Mouse (Mus musculus): ENCODE results near the gene Armt1. TPM values are rescaled to one million over a fixed set of nuclear protein-coding genes. Genes with fewer than 3 reads are reported as not detected.
A peak's percentile ranks its signal among the peaks of the same experiment; 100 is the strongest.
"Not testable (repeated sequence)": the region's sequence is repeated elsewhere in the genome, so short reads cannot be mapped to it uniquely, and the experiment has no call there.

Gene Armt1
- polyA plus RNA-seq, 1 experiment from 2014 or later = 19.0 TPM

- 84% methylated on average over 3 of the region's 3 CpGs for WGBS
- Histone ChIP-seq H3K27ac (no peak overlapping the region), H3K9ac (no peak overlapping the region), H3K4me2 (no peak overlapping the region), H3K36me3 (peaks cover 33% of the 10 kb centered on the region), H3K27me3 (no peaks in the 10 kb centered on the region), H3K9me3 (no peaks in the 10 kb centered on the region), H3K4me3 (no peak overlapping the region), H3K4me1 (peaks cover 17% of the 10 kb centered on the region)
- ATAC-seq (ENCODE audit: borderline replicate concordance, extremely low read depth, low FRiP score, low TSS enrichment) = no peak
Observed at GRCm38 (mm10) chr10:4395321-4395720, 36.9 kb upstream of the Armt1 start.

- peaks cover 40% of the 10 kb centered on the region for H3K36me3 ChIP-seq
- no peaks in the 10 kb centered on the region for H3K4me1 ChIP-seq
- H3K27me3 ChIP-seq = no peaks in the 10 kb centered on the region
- H3K9ac ChIP-seq = no peak overlapping the region
- H3K27ac ChIP-seq = no peak overlapping the region
- no peak for ATAC-seq (ENCODE audit: borderline replicate concordance, extremely low read depth, low FRiP score, low TSS enrichment)
- no peaks in the 10 kb centered on the region for H3K9me3 ChIP-seq
- WGBS = 81% methylated on average over 5 of the region's 5 CpGs
- no peak overlapping the region for H3K4me2 ChIP-seq
- H3K4me3 ChIP-seq = no peak overlapping the region
Observed at GRCm38 (mm10) chr10:4398058-4398457, 34.2 kb upstream of the Armt1 start.

DNA sequence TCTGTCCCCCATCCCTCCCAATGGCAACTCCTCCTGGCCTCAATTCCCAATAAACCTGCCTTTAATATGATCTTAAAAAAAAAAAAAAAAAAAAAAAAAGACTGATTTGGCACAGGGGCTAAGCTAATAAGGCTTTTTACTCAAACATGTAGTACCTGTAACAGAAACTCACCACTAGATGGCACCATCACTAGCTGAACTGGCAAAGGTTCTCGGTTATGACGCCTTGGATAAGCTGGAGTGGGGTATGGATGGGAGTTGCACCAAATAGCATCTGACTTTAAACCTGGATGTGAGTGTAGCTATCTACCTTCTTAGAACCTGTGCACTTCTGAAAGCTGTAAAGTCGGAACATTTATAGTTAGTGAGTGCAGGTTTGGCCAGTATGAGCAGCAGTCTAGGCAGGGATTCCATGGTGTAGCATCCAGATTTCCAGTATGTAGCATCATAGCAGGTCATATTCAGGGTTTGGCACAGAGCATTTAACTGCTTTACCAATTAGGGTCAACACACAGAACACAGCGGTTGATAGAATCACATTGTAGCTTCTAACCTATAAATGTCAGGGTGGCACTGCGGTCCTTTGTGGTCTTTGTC, 27.3 kb upstream of the Armt1 start:
- no peak overlapping the region for H3K9ac ChIP-seq

DNA sequence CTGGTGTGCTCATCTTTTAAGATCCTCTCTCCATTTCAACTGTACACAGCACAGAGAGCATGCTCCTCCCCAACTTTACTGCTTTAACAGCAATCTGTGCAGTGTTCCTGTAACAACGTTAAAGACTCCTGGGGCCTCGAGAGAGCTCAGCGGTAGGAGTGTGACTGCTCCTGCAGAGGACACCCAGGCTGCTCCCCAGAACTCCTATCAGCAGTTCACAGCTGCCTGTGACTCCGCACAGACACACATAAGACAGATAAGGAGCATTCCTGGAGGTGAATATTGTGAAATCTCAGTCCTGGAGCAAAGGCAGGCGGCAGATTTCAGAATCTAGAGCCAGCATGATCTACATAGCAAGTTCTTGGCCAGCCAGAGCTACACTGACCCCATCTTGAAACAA, 26.8 kb upstream of the Armt1 start:
- Histone ChIP-seq H3K4me2 (no peak overlapping the region), H3K36me3 (peaks cover 41% of the 10 kb centered on the region), H3K4me3 (no peak overlapping the region), H3K27me3 (no peaks in the 10 kb centered on the region), H3K9ac (no peak overlapping the region), H3K27ac (peak overlapping the region; percentile 9; the same call in 1 of the 2 replicates), H3K4me1 (no peaks in the 10 kb centered on the region), H3K9me3 (no peaks in the 10 kb centered on the region)
- WGBS = 69% methylated on average over 5 of the region's 5 CpGs
- ATAC-seq (ENCODE audit: borderline replicate concordance, extremely low read depth, low FRiP score, low TSS enrichment) = no peak

More for the DNA sequence above, 27.3 kb upstream of the Armt1 start:
- H3K36me3 ChIP-seq = peaks cover 41% of the 10 kb centered on the region
- 53% methylated on average over 5 of the region's 5 CpGs for WGBS
- no peaks in the 10 kb centered on the region for H3K27me3 ChIP-seq
- peak; percentile 23; the same call in 1 of the 2 replicates for ATAC-seq (ENCODE audit: borderline replicate concordance, extremely low read depth, low FRiP score, low TSS enrichment)
- H3K4me3 ChIP-seq = no peak overlapping the region
- H3K27ac ChIP-seq = peak overlapping the region; percentile 9; the same call in 1 of the 2 replicates
- no peaks in the 10 kb centered on the region for H3K4me1 ChIP-seq
- no peaks in the 10 kb centered on the region for H3K9me3 ChIP-seq
- no peak overlapping the region for H3K4me2 ChIP-seq

- no peak for ATAC-seq (ENCODE audit: borderline replicate concordance, extremely low read depth, low FRiP score, low TSS enrichment)
- no peak overlapping the region for H3K9ac ChIP-seq
- no peaks in the 10 kb centered on the region for H3K27me3 ChIP-seq
- H3K36me3 ChIP-seq = peaks cover 48% of the 10 kb centered on the region
- 79% methylated on average over 1 of the region's 1 CpGs for WGBS
- no peak overlapping the region for H3K27ac ChIP-seq
- H3K4me2 ChIP-seq = no peak overlapping the region
- no peaks in the 10 kb centered on the region for H3K9me3 ChIP-seq
- H3K4me3 ChIP-seq = no peak overlapping the region
- H3K4me1 ChIP-seq = no peaks in the 10 kb centered on the region
Observed at GRCm38 (mm10) chr10:4407191-4407590, 25.1 kb upstream of the Armt1 start.

DNA sequence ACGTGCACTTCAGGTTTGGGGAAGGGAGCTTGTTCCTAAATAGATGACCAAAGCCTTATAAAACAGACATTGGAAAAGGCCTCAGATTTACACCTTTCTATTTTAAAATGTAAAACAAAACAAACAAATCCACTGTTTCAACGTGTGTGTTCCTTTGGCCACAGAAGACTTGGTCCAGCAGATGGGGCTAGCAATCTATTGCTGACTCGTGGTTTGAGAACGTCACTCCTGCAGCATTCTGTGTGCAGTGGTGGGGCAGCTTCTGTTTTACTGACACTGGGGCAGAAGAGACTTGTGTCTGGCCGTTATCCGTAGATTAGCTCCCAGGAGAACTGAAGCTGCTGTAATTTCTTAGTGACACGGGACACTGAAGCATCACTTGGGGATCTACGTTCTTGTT, 7.0 kb upstream of the Armt1 start:
- 66% methylated on average over 8 of the region's 8 CpGs for WGBS
- Histone ChIP-seq H3K9me3 (no peaks in the 10 kb centered on the region), H3K4me1 (no peaks in the 10 kb centered on the region), H3K27ac (no peak overlapping the region), H3K4me3 (no peak overlapping the region), H3K9ac (no peak overlapping the region), H3K36me3 (peaks cover 33% of the 10 kb centered on the region), H3K27me3 (no peaks in the 10 kb centered on the region), H3K4me2 (no peak overlapping the region)
- ATAC-seq (ENCODE audit: borderline replicate concordance, extremely low read depth, low FRiP score, low TSS enrichment) = no peak

GRCm38 (mm10) chr10:4430399-4430798, 1.9 kb upstream of the Armt1 start:
- ATAC-seq (ENCODE audit: borderline replicate concordance, extremely low read depth, low FRiP score, low TSS enrichment) = no peak
- no peak overlapping the region for H3K27ac ChIP-seq
- H3K9ac ChIP-seq = peak overlapping the region; percentile 81; the same call in 1 of the 2 replicates
- no peak overlapping the region for H3K4me2 ChIP-seq
- H3K27me3 ChIP-seq = no peaks in the 10 kb centered on the region
- peak overlapping the region; percentile 62; the same call in 1 of the 2 replicates for H3K4me3 ChIP-seq
- H3K9me3 ChIP-seq = no peaks in the 10 kb centered on the region
- WGBS = 86% methylated on average over 8 of the region's 8 CpGs
- H3K4me1 ChIP-seq = peaks cover 20% of the 10 kb centered on the region
- H3K36me3 ChIP-seq = peaks cover 15% of the 10 kb centered on the region

DNA sequence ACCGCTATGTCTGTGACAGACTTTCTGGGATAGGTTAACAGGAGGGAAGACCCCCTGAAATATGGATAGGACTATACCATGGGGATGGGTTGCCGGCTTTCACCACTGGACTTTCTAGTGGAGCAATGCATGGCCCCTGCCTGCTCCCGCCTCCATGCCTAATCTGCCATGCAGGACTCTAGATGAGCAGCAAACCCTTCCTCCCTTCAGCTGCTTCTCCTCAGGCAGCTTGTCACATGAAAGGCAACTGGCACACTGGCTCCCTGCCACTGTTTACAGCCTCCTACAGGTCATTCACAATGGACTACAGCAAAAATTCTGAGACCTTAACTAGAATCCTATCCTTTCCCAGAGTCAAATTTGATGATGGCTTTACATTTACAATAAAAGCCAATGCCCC, 1.4 kb upstream of the Armt1 start:
- Histone ChIP-seq H3K4me2 (peak overlapping the region; percentile 82), H3K27ac (no peak overlapping the region)
- 85% methylated on average over 3 of the region's 3 CpGs for WGBS

GRCm38 (mm10) chr10:4431746-4432122, 533 bp upstream of the Armt1 start:
- ATAC-seq (ENCODE audit: borderline replicate concordance, extremely low read depth, low FRiP score, low TSS enrichment) = peak; percentile 27; the same call in 1 of the 2 replicates

More for the DNA sequence above, 1.4 kb upstream of the Armt1 start:
- peak overlapping the region; percentile 81 for H3K9ac ChIP-seq
- H3K4me3 ChIP-seq = peak overlapping the region; percentile 62; the same call in 1 of the 2 replicates
- no peaks in the 10 kb centered on the region for H3K9me3 ChIP-seq
- no peak for ATAC-seq (ENCODE audit: borderline replicate concordance, extremely low read depth, low FRiP score, low TSS enrichment)
- H3K36me3 ChIP-seq = peaks cover 15% of the 10 kb centered on the region
- H3K4me1 ChIP-seq = peaks cover 20% of the 10 kb centered on the region
- H3K27me3 ChIP-seq = no peaks in the 10 kb centered on the region

DNA sequence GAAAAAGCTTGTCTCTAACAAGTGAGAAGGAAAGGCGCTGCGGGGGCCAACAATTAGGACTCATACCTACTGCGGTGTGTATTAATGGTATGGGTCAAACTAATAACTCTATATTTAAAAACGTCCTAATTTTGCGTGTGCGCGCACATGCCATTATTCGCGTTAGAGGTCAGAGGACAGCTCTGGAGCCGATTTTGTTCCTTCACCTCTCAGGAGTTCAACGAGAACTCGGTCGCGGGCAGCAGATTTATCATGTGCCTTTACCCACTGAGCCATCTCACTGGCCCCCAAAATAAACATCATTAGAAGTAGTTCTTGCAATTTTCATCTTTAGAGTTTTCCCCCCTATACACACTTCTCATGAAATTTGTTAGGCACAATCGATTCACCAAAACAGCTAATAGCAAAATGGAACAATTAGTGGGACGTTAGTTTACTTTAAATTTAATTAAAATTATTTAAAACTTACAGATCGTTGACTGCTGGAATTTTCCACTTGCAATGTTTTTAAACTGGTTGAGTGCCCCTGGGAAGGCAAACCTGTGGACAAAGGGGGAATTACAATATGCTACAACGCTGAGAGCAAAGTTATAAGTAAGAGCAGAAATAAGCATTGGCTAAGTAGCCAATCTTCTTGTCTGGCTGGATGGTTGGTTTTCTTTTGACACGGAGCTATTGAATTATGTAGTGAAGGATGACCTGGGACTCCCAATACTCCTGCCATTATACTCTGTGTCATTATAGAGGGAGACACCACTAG, 909 bp downstream of the Armt1 start:
- no peak; the same call in 1 of the 2 replicates for ATAC-seq (ENCODE audit: borderline replicate concordance, extremely low read depth, low FRiP score, low TSS enrichment)
- peak overlapping the region; percentile 68 for H3K4me2 ChIP-seq
- peak overlapping the region; percentile 62 for H3K9ac ChIP-seq
- H3K27me3 ChIP-seq = no peaks in the 10 kb centered on the region
- peaks cover 20% of the 10 kb centered on the region for H3K4me1 ChIP-seq
- WGBS = 6% methylated on average over 19 of the region's 19 CpGs
- H3K36me3 ChIP-seq = peaks cover 5% of the 10 kb centered on the region; the same call in 1 of the 2 replicates
- H3K4me3 ChIP-seq = peak overlapping the region; percentile 62
- H3K9me3 ChIP-seq = no peaks in the 10 kb centered on the region
- H3K27ac ChIP-seq = peak overlapping the region; percentile 83

More at GRCm38 (mm10) chr10:4431746-4432122, 533 bp upstream of the Armt1 start:
- Histone ChIP-seq H3K9me3 (no peaks in the 10 kb centered on the region), H3K4me2 (peak overlapping the region; percentile 82), H3K4me1 (peaks cover 20% of the 10 kb centered on the region), H3K36me3 (peaks cover 9% of the 10 kb centered on the region), H3K27ac (peak overlapping the region; percentile 35), H3K27me3 (no peaks in the 10 kb centered on the region), H3K4me3 (peak overlapping the region; percentile 62), H3K9ac (peak overlapping the region; percentile 81)
- 8% methylated on average over 5 of the region's 5 CpGs for WGBS

DNA sequence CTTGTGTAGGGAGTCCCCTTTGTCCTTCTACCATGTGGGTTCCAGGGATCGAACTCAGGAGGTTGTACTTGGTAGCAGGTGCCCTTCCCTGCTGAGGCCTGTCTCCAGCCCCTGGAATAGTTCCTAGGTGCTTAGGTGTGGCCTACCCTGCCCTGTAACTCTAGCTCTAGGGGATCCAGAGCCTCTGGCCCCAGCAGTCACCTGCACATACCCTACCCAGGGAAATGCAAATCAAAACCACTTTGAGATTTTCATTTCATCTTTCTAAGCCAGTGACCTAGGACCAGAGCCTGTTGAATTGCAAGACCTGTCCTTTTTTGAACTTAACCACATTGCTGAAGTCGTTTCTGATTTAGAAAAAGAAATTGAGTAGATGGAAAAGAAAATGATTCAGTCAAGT, 1.6 kb downstream of the Armt1 start:
- H3K36me3 ChIP-seq; H3K9ac ChIP-seq; H3K27ac ChIP-seq; ATAC-seq (ENCODE audit: borderline replicate concordance, extremely low read depth, low FRiP score, low TSS enrichment); H3K9me3 ChIP-seq; H3K27me3 ChIP-seq: not testable (repeated sequence)
- WGBS = 78% methylated on average over 2 of the region's 2 CpGs
- Histone ChIP-seq H3K4me3 (0 out of 2 replicates have a peak overlapping the region, but pooled peaks have one; percentile 62), H3K4me1 (peaks cover 20% of the 10 kb centered on the region), H3K4me2 (peak overlapping the region; percentile 68; the same call in 1 of the 2 replicates)

DNA sequence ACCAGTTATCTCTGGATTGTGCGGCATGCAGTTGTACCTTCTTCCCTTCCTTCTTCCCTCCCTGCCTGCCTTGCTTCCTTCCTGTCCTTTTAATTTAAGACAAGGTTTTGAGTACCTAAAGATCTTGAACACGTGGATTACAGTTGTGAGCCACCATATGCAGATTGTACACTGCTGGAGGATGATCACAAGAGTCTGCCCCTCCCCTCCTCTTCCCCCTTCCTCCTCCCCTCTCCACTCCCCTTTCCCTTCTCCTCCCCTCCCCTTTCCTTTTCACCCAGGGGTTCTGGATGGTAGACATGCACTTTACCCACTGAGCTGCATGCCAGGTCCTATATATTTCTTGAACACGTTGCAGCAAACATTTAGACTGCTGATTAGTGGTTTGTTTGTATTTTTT, 3.1 kb downstream of the Armt1 start:
- Histone ChIP-seq H3K4me3 (no peak overlapping the region), H3K4me1 (peaks cover 19% of the 10 kb centered on the region), H3K9ac (no peak overlapping the region), H3K27me3 (no peaks in the 10 kb centered on the region), H3K9me3 (no peaks in the 10 kb centered on the region), H3K4me2 (no peak overlapping the region), H3K36me3 (peaks cover 22% of the 10 kb centered on the region), H3K27ac (no peak overlapping the region)
- ATAC-seq (ENCODE audit: borderline replicate concordance, extremely low read depth, low FRiP score, low TSS enrichment) = no peak
- 80% methylated on average over 3 of the region's 3 CpGs for WGBS

Data from lung, embryonic 15.5 days (tissue).